Mouse (Mus musculus) thymus, postnatal 25 days (tissue): Measurements from ENCODE around the gene Pik3ca.

ENCODE experiments used
- DNase-seq: peaks from one replicate; pipeline ENCODE4 v3.0.0; 2022

Pik3ca gene

DNA sequence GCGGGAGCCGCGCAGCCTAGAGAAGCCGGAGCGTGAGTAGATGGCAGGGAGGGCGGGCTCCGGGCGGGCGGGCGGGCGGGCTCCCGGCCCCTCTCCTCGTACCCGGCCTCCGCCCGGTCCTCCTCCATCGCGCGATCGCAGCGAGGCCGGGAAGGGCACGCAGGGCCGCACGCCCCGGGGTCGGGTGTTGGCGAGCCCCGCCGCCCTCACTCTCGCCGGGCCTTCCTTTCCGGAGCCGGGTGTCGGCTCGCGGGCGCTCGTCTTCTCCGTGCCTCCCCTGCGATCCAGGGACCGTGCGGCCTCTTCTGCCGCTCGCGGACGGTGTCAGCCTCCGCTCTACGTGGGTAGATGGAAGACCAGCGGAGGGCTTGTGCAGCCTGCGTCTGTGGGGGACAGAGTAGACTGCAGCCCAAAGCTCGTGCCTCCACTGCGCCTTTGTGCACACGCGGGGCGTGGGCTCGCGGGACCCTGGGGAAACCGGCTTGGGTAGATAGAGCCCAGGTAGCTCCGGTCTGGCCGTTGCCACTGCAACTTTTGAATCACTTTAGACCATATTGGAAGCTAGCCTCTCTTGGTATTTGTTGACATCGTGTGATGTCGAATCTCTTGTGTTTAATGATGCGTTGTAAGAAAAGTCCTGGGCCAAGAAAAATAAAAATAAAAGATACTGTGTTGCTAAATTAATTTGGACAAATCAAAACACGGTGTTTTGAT, at the start of gene Pik3ca:
TSS of gene Pik3ca (plus strand) at position 211 of the 714 bp plus-strand sequence.
- peak; percentile 71 for DNase-seq

DNA sequence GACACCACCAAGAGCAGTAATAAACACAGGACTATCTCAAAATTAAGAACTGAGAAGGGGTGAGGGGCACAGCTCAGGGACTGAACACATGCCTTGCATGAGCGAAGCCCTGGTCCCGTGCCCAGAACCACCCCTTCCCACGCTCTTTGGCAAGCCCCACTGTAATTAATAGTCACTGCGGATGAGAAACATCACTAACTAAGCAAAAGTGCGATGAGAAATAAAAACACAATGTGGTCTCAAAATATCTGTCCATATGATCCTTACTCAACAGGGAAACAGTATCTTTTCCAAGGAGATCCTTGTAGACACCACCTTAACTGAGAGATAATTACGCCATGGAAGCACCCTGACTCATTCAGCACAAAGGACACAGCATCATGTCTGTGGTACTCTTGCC, 49.6 kb upstream of the Pik3ca start:
- DNase-seq, result no peak

DNA sequence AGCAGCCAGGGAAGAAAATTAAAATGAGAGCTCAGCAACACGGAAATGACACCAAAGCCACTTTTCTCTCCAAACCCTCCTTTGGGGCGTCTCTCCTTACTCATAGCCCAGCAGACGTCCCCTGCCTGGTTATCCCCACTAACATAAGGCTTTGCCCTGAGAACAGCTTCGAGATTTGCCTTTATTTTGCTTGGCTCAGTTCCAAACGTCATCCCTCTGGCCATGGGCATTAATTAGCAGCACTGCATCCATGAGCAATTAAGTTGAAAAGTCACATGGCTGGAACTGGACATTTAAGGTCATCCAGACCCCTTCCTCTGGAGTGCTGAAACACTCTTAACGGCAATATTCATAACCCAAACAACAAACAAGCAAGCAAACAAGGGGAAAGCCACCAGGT, 36.2 kb upstream of the Pik3ca start:
- DNase-seq, result no peak

DNA sequence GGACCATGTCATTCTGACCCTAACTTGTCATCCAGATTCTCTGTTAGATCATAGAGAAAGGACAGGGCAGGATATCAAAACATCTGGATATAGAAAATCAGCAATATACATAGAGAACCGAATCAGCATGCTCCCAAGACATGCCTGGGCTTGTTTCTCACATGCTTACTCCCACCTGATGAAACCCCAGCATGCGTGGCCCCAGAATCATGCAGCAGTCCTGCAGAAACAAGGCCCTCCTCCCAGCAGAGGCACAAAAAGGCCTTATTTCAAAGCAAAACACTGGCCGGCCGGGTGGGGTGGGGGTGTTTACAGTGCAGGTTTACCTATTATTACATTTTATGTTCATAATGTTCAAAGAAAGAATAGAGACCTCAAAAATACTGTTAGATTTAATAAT, 33.3 kb upstream of the Pik3ca start:
- no peak for DNase-seq

DNA sequence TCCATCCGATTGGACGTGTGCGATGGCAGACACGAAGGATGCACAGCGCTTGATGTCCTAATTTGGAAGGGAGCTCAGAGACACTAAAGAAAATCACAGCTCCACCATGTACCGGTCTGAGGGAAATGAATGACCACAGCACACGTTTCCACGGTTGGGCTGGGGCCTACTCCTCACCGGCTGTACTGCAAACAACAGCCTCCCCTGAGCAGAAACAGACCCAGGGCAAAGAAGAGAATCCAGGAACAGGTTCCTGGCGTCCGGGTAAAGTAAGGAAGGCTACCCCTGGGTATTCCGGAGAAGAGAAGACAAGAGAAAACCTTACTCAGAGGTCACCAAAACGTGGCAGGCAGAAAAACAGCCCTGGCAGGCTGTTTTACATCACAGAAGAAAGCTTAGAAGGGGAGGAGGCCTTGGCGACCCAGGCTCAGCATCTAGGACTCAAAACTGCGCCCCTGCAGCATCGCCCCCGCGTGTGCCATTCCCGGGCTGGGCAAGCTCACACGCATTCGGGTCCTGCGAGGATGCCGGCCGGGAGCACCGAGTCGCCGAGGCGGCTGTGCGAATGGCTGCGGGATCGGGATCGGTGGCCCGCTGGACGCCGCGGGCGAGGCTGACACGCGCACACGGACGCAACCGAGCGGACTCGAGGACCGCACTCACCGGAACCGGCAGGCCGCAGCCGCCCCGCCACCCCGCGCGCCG, 32.5 kb upstream of the Pik3ca start:
- DNase-seq, result no peak

DNA sequence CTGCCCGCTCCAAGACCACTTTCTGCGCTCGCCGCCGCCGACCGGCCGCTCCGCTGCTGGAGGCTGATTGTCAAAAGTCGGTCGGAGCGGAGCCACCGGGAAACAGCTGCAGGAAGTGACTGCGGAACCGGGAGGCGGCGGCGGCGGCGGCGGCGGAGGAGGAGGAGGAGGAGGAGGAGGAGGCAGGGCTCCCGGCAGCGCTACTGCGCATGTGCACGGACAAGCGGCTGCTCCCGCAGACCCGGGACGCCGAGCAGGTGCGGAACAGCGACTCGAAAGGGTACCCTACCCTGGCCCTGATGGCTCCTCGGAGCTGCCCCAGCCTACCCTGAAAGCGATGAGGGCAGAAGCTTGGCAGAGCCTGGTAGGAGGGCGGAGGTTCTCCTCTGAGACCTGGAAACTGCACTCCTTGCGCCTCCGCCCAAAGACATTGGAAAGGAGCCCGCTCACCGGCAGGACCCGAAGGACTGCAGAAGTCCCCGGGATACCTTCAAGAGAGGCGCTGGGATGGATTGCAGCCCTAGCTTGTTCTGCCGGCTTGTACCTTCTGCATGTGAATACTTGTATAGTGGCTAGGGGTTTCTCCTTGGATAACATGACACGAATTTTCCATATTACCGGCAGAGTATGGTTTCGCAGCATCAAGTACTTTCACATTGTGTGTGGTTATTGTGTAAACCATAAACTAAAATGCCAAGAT, 31.8 kb upstream of the Pik3ca start, which contains the start of gene Zmat3:
TSS of gene Zmat3 (minus strand) at position 469 of the 700 bp plus-strand sequence.
- peak; percentile 88 for DNase-seq

DNA sequence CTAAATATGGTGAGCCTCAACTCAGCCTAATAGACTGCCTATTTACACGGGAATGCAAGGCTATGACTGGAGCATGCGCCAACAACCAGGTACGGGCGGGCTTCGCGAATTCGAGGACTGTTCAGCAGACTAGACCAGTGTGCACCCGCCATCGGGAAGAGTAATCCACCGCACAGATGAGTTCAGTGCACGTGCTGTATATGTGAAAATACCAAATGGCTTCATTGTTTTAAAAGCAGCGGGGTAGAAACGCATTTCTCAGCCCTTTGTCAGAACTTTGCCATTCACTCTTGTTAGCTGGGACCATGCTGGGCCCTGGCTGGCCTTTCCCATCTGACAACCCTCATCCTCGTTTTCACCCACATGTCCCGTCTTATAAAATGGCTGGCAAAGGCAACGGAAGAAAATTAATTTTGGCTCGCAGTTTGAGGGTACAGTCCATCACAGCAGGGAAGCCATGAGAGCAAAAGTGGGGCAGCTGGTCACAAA, 31.2 kb upstream of the Pik3ca start:
- DNase-seq, result no peak

DNA sequence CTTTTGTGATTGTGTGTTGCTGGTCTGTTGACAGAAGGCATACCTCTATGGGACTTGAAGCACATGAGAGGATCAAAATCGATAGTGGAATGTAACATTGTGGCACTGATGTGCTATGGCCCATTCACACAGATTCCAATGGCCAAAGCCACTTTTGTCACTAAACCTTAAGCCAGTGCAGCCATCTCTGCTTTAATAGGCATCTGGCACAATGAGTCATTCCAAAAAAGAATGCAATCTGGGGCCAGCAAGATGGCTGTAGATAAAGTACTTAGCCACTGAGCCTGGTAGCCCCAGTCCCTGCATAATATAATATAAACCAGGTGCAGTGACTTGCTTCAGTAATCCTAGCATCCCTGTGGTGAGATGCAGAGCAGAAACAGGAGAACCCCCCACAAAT, 30.0 kb upstream of the Pik3ca start:
- no peak for DNase-seq

DNA sequence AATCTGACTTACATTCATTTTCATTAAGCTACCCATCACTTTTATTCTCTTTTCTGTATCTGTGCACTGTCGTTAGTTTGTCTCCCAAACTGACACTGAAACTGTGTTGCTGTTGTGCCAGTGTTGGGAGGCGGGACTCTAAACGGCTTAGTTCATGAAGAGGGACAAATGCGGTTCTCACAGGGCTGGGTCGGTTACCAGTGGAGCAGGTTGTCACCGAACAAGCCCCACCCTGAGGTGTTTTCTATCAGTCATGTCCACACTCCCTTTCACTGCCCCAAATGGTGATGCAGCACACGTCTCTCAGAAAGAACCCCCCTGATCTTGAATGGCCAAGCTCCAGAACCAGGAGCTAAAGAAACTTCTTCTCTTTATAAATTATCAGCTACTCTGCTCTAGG, 25.5 kb upstream of the Pik3ca start:
- no peak for DNase-seq

DNA sequence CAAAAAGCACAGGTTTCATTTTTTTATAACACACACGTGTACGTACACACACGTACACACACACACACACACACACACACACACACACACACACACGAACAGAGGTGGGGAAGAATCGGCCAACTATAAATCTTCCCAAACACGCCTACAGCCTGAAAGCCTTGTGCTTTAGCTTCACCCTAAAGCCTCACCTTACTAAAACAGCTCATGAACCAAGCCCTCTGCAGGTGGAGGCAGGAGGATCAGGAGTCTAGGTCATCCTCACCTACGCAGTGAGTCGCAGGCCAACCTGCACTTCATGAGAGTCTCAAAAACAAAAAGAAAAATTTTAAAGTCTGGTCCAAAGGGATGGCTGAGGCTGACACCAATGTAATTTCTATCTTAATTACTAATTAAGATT, 25.0 kb upstream of the Pik3ca start:
- no peak for DNase-seq

DNA sequence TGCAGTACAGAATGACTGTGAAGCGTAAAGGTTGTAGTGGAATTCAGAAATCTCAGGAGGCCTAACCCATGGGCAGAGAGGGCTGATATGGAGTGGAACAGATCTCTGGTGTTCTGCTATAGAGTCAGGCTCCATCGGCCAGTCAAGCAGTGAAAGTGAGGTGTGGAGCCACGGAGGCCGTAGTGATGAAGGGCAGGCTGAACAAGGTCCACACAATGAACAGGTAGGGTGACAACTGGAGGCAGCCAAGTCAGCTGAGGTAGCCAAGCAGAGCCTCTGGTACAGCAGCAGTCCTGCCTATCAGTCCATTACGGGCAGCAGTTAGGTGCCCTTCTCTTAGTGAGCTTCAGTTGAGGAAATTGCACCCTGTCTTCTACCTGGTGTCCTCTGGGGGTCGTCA, 24.2 kb upstream of the Pik3ca start:
- no peak for DNase-seq

DNA sequence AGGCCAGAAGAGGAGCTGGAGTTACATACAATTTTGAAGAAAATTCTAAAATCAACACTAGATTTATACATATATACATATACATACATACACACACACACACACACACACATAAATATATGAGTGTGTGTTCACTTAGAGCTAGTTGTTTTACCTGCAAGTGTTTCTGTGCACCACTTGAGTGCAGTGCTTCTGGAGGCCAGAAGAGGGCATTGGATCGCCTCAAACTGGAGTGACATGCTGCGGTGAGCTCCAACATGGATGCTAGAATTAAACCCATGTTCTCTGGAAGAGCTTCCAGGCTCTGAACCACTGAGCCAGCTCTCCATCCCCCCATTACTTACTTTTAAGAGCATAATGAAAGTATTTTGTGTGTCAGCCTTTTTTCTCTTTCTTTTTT, 17.6 kb upstream of the Pik3ca start:
- peak; percentile 31 for DNase-seq

DNA sequence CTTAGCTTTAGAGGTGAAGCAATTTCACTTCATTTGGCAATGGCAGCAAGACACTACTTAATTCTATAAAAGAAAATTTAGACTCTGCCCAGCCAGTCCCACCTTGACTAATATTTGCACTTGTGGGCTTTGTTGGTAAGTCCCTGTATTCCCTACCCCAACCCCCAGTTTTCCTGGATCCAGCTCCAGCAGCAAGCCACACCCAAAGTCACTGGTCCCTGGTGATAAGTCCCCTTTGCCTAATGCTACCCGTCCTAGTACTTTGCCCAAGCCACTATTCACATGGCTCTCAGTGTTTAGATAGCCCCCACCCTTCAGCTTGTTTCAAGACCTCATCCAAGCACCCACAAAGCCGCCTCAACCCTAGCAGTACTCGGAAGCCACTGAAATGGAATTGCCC, 15.9 kb upstream of the Pik3ca start:
- DNase-seq, result no peak

DNA sequence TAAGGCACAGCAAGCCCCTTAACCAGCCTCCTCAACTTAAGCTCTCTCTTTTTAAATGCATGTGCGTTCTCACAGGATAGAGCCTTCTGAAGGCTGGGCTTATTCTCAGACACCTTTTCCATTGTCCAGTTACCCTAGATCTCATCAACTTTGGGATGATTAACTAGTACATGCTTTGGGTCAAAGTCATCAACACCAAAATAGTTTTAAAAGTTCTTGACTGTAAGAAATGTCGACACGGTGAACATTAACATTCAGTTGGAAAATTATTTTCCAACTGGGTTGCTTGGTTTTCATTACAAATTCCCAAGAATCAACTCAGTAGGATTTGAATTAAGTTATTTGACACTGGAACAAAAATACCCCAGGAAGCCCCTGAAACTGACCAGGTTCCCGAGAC, 4.6 kb upstream of the Pik3ca start:
- no peak for DNase-seq

DNA sequence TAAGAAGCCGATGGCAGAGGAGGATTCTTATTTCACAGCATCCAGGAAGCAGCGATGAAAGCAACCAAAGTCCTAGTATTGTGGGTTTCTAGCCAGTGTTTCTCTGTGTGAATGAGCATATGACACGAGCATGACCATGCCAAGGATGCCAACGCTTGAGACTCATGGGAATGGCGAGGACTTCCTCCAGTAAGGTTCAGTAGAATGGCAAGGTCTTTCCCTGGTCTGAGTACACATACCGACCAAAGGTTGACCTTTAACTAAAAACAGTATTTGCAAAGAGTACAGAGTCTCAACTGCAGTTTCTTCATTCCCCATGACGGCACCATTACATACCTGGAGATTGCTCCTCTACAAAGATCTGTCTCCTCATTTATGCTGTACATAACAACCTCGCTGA, 3.5 kb upstream of the Pik3ca start:
- DNase-seq, result no peak

DNA sequence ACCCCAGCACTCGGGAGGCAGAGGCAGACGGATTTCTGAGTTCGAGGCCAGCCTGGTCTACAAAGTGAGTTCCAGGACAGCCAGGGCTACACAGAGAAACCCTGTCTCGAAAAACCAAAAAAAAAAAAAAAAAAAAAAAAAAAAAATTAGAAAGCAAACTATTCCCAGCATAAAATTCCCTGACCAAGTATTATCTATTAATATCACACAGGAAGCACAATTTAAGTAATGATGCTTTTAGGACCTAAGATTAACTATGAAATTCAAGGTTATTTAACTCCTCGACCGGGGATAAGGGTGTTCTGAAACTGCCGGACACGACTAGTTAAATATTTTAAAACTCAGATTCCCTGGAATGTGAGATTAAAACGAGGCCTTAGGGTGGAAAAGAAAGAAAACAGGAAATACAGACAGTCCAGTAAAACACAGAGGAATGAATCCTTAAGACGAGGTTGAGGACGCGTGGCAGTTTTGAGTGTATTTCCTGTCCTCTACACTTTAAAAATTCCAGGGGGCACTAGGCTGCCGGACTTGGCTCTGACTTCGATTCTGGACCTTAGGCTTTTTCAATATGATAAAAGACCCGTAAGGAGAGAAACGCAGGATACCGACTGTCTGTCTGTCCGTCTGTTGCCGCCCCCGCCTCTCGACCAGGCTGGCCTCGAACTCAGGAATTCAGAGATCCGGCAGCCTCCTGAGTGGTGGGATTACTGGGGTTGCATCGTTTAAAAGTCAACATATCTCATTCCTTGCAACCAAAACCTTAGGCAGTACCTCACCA, 1.5 kb upstream of the Pik3ca start:
- peak; percentile 49 for DNase-seq

DNA sequence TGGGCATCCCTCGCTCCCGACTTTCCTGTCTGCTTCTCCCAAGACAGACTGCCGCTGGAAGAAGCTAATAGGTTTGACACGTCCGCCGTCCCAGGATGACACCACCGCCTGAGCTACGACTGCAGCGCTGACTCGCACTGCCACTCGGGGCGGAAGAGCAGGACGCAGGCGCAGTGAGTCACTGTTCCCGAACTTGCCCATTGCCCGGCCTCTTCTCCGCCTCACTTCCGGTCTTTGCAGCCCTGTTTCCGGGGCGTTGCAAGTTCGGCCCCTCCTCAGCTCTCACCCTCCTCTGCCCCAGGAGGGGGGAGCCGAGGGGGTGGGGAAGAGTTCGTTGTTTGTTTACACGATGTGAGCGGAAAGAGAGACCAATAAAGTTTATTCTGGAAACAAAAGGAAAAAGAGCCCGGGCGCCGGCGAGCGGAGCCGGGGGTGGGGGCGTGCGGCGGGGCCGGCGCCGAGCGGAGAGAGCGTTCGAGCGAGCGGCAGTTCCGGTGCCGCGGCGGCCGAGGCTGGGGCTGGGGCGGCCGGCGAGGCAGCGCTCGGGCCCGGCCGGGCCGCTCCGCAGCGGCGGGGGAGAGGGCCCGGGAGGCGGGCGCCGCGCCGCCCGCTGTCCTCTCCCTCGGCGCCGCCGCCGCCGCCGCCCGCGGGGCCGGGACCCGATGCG, 544 bp upstream of the Pik3ca start:
- DNase-seq, result peak; percentile 97

DNA sequence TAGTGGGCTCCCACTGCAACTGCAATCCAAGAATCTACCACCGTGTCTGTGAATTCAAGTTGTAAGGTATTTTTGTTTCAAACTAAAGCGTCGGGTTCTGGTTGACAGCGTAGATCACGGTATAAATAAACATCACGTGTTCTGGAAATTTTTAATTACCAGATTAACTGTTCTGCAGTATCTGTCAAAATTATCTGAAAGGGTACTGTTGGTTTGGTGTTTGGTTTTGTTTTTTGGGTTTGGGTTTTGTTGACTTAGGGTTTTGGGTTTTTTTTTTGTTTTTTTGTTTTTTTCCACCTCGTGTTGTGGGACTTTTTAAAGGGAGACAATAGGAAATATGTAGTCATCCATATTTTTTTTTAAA, 686 bp downstream of the Pik3ca start:
- DNase-seq, result no peak

DNA sequence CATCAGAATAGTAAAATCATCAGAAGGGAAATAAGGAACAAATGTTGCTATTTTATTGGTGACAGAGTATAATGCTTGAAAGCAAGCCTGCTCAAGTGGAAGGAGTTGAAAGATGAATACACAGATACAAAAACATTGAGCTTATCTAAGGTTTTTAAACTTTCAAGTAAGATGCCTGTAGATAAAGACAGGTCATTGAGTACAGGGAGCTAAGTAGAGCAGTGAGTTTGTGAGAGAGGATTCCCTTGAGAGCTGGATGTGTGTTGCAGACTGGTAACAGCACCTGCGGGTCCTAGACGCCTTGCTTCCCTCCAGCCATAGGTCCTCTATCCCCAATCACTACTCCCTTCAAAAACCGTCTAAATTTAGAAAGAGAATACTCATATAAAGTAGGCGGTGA, 1.2 kb downstream of the Pik3ca start:
- DNase-seq, result no peak

DNA sequence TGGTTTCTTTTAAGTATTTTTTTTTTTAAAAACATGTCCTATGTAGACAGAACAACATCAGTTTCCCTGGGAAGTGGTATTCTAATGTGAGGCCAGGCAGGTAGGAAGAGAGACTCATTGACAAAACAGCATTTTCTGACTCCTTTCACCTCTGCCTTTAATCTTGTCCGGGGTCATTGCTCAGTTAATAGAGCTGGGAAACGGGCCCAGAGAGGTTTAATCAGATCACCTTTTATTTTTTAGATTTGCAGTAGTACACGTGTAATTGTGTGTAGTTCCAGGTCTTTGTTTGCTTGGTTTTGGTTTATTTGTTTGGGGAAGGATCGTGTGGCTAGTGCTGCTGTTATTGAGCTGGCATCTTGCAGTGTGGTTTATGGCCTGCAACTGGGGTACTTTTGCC, 1.9 kb downstream of the Pik3ca start:
- no peak for DNase-seq

DNA sequence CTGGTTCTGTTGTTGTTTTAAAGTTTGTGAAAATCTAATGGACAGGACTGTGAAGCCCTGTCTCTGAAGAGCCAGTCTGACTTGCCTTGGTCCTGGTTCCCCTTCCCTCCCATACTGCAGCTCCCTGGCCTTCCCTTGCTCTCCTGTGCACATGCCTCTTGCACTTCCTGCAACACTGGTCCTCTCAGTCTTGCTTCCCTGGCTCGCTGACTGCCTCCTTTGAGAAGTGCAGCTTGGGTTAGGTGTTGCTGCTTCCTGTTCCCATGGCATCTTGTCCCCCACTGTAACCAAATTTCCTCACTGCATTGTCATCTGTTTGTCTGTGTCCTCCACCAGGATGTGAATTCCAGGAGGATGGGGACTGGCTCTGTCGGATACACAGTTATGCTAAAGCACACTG, 2.5 kb downstream of the Pik3ca start:
- no peak for DNase-seq

DNA sequence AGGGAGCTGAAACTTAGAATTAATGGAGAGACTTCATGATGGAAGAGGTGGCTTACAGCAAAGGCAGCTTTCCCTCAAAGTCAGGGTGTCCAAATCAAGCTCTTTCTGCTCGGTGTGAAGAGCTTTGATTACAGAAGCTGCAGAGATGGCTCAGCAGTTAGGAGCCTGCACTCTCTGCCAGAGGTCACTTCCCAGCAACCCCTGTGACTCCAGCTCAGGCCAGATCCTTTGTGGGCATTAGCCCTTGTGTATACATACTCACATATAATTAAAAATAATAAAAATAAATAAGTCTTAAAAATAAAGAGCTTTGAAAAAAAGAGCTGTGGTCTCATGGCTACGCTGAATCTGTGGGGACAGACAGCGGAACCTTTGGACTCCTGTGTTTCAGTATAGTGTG, 4.1 kb downstream of the Pik3ca start:
- DNase-seq, result no peak
